Mouse (Mus musculus): Measurements from ENCODE around the gene Mapk8ip3.

DNA sequence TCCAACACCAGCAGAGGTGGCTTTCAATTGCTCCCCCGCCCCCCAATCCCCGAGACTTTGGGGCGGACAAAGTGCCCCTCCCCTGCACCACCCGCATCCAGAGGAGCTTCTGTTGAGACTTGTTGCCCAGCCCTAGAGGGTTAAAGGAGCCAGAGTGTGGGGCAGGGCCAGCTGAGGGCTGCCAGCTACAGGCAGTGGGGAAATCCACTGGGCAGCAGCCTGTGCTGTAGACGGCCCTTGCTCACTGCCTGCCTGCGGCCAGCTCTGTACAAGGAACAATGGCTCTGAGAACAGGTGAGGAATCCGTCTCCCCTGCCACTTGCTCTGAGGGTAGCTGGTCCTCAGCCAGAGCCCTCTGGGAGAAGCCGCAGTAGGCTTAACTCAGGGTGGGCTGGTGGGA, 58.2 kb downstream of the Mapk8ip3 start:
- no peak for TF ChIP-seq CTCF (IDR thresholded peaks at IDR 0.05; ENCODE audit: borderline replicate concordance, control insufficient read depth, extremely low read depth, insufficient read depth, low read length, poor library complexity)
- TF ChIP-seq POLR2A (IDR thresholded peaks at IDR 0.05; ENCODE audit: control insufficient read depth, extremely low read depth, insufficient read depth, low read length, poor library complexity), result no peak
